Mouse (Mus musculus) lung, postnatal 14 days (tissue): ENCODE measurements around the gene Gcn1l1.
A peak's percentile ranks its signal among the peaks of the same experiment; 100 is the strongest.

Source experiments
- DNase-seq: peaks from one replicate; pipeline ENCODE4 v3.0.0; 2021

The Gcn1l1 gene

DNA sequence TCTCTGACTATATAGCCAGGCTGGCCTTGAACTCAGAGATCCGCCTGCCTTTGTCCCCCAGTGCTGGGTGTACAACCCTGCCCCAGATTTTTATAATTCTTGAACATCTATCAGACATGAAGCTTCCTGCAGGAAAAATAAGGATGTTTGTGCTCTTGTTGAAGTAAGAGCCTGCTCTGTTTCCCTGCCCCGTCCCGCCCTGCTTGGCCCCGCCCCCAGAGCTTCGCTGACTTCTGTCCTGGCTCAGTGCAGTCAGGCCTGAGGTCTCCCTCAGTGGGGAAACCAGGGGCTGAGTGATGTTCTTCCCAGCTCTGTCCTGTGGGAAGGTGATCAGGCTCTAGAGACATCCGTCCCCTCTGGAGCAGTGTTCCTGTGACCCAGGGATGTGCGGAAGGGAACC lies 57.6 kb downstream of the Gcn1l1 start:
- DNase-seq, result no peak

DNA sequence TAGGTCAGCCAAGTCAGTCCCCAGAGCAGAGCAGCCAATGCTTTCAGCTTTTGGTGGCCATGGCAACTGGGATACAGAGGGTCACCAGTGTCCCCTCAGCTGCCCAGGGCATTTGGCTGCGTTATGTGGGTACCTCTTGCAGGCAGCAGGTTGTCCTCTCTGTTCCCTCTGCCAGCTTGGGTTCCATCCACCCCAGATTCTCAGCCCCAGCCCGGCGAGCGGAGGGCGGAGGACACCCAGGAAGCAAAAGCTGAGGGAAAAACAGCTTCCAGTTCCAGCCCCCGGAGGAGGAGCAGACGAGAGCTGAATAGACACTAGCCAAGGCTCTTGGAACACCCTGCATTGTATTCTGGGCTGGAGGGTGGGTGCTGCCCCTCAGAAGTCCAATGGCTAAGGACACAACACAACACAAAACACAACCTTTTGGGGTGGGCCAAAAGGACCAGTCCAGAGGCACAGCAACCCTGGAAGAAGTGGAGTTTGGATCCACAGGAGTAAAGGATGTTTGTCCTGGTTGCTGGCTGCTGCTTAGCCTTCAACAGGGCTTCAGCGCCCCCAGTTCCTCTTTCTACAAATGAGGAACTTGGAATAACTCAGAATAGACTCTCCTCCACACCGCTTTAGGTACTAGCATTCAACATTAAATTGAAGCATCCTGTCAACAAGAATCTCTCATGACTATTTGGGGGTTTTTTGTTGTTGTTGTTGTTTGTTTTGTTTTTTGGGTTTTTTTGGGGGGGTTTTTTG lies 58.8 kb downstream of the Gcn1l1 start:
- no peak for DNase-seq

DNA sequence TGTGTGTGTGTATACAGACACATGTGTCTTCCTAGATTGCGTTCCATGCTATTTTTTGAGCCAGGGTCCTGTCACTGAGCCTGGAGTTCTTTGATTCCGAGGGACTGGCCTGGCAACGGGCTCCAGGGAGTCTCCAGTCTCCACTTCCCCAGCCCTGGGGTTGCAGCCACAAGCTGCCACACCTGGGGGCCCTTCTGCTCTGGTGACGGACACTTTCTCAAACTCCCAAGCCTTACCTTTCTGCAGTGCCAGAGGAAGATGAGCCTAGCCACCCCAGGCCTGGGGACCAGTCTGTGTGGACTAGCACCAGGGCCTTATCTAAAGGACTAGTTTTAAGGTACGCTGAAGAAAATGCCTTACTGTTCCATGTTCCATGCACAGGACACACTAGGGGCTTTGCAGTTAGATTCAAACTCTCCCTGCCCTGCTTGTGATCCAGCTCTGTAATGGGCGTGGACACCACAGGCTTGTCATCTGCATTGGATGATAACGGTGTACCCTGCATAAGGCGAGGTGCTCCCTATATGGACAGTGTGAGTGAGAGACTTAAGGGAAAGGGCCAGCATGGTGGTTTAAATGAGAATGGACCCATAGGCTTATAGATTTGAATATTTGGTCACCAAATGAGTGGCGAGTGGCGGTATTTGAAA lies 61.3 kb downstream of the Gcn1l1 start:
- no peak for DNase-seq

DNA sequence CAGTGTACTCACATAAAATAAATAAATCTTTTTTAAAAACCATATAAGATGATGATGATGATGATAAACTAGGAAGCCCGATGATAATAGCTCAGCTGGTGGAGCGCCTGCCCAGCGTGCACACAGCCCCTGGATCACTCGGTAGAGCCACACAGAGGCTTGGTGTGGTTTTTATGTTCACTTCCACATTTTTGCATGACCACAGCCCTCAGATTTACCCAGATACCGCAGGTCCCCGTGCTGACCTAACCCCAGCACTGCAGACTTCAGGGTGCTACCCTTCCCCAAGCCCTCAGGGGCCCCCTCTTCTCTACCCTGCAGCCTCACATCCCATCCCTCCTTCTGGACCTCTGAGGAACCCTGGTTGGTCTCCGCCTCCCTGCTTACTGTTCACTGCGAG lies 63.0 kb downstream of the Gcn1l1 start:
- DNase-seq, result no peak

DNA sequence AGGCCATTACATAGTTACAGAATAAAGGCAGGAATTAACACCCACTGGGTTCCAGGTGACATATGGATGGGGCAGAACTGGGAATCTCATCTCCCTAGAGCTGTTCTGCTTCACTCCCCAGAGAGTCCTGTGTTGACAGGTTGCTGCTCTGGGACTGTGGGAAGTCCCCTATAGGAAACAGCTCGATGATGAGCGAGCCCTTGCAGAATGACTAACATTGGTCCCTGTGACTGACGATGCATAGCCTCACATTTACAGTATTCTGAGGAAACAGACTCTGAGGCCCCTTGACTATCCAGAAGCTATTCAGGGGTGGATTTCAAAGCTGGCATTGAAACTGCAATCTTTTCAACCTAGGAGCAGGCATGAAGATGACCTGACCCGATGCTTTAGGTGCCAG lies 64.6 kb downstream of the Gcn1l1 start:
- DNase-seq, result no peak

DNA sequence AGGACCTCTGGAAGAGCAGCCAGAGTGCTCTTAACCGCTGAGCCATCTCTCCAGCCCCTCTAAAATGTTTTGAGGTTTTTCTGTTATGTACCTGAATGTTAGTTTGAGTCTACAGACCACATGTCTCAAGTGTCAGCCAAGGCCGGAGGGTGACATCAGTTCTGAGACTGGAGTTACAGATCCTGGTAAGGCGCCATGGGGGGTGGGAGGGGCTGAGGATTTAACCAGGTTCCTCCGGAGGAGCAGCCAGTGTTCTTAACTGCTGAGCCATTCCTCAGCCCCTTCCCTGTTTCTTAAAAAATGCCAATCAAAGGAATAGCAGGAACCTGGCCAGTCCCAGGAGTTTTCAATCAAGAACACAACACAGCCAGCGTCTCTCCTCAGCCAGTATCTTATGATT lies 65.2 kb downstream of the Gcn1l1 start:
- no peak for DNase-seq

DNA sequence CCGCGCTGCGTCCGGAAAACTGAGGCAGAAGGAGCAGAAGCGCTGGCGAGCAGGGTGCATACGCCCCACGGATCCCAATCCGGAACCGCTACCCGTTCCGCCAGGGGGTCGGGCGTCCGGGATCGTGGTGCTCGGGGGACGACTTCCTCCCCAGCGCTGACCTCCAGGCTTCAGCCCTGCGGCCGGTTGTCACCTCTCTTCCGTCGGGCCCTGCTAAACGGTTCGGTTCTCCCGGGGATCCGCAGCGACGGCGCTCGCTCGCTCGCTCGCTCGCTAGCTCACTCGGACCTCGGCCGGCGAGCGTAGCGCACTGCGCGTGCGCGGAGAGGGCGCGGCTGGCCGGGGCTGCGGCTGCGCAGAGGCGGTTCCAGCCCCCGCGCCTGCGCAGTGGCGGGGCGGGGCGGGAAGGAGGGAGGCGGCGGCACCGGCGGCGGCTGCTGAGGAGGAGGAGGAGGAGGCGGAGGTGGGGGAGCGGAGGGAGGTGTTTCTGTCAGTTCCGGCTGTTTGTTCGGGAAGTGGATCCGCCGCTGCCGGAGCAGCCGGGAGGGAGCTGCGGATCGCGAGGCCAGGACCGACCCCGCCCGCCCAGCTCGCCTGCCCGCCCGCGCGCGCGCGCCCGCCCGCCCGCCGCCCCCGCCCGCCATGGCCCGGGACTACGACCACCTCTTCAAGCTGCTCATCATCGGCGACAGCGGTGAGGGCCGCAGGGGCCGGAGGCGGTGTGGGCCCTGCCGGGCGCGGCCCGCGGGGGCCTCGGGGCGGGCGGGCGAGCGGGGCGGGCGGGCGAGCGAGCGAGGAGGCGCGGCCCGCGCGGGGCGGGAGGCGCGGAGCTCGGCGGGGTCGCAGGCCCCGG lies 66.7 kb downstream of the Gcn1l1 start, which contains the start of gene Rab35:
Gene Rab35, plus strand, starts transcription at position 404 of the 853 bp plus-strand sequence.
- peak; percentile 95 for DNase-seq

DNA sequence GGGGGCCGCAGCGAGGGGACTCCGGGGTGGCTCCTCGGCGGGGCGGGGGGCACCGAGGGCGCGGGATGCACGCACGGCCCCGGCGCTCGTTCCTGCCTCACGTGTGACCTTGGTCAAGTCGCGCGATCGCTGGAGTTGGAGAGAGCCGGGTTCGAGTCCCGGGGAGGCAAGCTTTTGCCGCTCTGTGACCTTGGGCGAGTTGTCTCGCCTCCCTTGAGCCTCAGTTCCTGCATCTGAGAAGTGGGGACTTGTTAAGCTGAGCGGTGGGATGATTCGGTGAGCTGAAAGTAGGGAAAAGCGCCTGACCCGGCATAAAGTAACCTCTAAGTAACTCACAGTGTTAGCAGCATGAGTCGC lies 67.3 kb downstream of the Gcn1l1 start:
- DNase-seq, result peak; percentile 22

DNA sequence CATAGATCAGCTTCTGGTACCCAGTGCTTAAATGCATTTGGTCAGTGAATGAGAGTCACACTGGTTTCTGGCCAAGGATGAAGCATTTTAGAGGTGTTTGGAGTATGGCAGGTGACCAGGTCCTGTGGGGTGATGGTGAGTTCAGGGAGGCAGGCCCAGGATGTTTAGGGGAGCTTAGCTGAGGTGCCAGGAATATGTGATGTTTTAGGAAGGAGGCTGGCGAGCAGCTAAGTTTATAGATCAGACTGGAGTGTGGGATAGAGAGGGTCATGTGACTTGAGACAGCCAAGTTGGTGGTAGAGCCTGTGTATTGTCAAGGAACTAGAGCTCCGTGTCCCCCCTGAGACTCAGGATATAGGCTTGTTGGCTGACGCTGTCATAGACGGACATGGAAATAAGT lies 68.0 kb downstream of the Gcn1l1 start:
- DNase-seq, result no peak

DNA sequence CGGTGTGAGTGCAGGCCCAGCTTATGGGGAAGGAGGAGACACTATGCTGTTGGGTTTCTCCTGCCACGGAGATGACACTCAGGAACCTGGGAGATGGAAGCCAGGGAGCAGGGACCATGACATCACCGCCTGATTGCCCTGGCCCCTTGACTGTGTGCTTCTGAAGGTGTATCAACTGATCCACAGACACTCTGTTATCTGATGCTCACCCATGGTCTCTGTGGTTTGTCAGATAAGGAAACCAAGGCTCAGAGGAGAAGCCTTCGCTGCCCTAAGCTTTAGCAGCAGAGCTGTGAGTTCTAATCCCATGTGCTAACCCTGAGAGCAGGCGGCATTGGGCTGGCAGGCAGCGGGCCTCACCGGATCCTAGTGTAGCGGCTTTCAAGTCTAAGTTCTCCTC lies 69.0 kb downstream of the Gcn1l1 start:
- DNase-seq, result no peak

DNA sequence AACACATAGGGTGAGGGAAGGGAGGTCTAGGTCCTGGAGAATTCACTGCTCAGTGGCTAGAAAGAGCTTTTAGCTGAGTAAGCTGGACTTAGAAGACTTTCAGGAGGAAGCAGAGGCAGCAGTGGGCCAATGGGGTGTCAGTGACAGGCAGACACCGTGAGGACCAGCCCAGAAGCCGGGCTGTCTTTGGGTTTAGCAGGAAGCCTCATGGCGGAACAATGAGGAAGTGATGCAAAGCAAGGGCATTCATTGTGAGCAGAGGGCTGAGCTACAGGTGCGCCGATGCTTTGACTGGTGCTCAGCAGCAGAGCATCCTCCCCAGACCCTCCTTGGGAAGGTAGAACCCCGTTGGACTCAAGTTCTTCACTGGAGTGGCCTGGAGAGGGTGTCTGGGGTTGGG lies 70.5 kb downstream of the Gcn1l1 start:
- DNase-seq, result no peak

DNA sequence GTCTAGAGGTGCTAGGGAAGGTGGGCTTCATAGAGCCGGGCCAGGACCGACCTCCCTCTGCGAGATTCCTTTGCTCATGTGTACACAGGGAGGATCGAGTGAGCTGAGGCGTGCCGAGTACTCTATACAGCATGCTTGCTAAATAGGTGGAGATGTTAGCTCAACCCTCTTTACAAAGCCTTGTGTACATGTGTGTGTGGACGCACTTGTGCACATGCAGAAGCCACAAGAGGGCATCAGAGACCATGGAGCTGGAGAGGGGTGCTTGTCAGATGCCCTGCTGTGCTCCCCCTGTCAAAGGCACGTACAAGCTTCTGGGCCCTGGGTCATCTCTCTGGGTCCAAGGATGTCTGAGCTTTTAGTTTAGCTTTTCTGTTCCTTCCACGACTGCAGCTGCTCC lies 79.1 kb downstream of the Gcn1l1 start:
- no peak for DNase-seq

DNA sequence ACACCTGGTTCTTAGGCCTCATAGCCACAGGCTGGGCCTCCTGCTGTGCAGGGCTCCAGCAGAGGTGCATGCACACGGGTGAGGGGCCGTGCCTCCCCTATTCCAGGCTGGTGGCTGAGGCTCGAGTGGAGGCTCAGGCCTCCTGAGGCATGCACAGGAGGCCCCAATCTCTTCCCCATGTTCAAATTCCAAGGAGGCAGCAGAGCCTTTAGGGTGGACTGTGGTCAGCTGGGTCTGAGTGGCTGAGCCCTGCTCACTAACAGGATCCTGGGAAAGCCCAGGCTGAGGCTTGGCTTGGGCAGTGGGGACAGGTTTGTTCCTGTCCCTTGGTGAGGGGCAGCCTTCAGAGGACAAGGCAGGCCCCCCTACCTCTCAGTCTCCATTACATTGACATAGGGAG lies 83.8 kb downstream of the Gcn1l1 start:
- DNase-seq, result no peak

DNA sequence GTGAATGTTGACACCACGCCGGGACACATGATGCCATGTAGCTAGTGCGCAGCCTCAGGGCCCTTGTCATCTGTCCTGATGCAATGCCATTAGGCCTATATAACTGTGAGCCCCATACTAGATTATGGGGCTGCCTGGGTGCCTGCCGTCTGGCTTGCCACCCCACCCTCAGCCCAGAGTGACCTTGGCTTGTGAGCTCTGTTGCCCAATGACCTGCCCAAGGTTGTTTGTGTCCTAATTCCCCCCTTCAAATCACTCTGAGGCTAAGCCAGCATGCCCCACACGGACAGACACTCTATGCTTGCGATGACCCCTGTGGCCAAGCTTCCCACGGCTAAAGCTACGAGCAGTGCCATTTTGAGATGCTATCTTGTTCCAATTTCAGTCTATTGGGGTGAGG lies 84.6 kb downstream of the Gcn1l1 start:
- no peak for DNase-seq

DNA sequence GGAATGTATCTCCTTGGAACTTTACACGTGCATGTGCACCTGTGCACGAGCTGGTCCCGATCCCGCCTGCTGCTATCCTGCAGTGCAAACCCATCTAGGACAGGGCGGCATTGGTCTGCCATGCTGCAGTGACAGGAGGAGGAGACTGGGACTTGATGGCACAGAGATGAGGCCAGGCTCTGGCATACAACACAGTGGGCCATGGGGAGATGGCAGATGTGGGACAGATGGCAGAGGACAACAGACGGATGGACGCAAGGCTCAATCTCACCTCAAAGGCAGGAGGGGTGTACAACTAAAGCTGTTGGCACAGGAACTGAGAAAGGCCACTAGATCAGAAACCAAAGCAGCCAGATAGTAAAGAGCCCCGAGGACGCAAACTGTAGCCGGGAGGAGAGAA lies 85.8 kb downstream of the Gcn1l1 start:
- no peak for DNase-seq

DNA sequence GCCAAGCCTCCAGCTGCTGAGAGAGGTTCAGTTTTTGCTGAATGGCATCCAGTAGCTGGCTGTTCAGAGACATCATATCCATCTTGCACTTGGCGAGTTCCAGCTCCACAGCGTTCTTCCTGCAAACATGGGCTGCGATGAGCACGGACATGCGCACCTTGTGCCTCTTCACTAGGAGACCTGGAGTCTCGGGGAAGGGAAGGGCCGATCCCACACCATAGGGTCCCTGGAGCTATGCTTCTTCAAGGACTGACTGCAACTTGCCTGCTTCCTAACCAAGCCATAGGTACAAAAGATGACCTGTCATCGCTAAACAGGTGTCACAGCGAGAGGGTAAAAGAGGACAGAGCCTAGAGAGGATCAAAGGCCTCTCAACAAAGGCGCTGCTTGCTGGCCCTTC lies 86.8 kb downstream of the Gcn1l1 start:
- DNase-seq, result no peak

DNA sequence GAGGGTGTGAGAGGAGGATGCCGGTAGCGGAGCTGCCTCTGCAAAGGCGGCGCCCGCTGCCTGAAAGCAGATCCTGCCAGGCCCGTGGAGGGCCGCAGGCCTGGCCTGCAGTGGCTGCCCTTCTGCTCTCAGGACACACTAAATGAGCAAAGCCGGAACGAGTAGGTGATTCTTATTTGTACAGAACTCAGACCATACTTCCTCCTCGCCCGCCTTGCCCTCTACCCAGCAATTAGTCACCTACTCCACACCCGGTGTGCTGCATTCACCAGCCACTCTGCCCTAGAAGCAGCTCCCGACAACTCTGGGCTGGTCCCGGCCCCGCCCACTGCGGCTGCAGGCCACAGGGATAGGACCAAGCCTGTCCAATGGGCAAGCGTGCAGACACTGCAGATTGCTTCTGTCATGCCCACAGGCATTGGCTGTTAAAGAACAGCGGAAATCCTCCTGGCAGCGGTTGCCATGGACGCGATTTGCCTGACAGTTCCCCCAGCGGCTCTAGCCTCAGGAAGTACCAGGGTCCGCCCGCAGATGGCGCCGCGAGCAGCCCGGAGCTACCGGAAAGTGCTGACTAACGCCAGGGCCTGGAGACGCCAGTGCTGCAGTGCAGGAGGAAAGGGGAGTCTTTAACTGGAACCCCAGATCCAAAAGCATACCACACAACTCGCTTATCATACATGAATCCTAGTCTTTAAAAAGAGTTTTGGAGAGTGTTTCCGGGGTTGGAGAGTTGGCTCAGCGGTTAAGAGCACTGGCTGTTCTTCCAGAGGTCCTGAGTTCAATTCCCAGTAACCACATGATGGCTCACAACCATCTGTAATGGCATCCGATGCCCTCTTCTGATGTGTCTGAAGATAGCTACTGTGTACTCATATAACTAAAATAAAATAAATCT lies 87.9 kb downstream of the Gcn1l1 start:
- DNase-seq, result peak; percentile 100

DNA sequence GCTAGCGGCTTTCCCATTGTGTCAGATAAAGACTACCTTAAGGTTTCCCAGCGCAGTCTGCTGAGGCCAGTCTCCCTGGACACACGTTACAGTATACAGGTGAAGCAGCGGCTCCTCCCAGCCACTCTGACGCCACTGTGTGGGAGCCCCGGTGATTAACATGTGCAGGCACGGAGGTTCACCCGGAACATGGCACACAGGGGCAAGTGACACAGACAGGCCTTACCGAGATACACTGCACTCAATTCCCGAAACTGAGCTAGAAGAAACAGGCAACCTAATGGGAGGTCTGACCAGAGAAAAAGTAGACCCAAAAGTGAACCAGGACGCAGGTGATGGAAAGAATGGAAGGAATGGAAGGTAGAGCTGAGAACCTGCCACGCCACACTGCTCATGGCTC lies 88.7 kb downstream of the Gcn1l1 start:
- no peak for DNase-seq

DNA sequence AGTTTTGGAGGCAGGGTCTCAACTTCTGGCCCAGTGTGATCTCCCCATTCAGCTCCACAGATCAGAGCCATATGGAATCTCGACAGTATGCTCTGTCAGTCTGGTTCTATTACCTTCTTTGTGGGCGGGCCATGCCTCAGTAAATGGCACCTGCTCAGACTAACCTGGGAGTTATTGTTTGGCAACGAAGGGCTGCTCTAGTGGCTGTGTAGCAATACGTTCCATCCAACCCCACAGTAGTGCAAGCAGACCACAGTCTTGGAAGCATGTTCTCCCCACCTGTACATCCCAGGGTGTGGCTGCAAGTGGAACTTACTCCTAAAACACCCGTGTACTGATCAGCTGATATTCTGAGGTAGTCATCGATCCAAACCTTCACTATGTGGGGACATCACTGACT lies 91.6 kb downstream of the Gcn1l1 start:
- no peak for DNase-seq

DNA sequence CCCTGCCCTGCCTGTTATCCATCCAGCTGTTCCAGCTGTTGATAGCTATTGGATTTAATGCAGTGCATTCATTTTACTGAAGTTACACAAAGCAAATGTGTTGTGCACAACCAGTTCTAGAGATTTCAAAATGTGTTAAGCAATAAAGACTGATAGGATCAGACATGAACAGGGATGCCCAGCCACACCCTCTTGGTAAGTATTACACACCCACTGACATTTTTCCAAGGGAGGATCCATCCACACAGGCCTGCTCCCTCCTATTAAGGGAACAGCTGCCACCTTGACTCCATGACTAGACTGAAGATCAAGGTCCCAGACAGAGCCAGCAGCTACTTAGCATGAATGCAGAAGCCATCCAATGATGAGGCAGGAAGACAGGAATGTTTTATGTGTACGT lies 92.2 kb downstream of the Gcn1l1 start:
- no peak for DNase-seq

DNA sequence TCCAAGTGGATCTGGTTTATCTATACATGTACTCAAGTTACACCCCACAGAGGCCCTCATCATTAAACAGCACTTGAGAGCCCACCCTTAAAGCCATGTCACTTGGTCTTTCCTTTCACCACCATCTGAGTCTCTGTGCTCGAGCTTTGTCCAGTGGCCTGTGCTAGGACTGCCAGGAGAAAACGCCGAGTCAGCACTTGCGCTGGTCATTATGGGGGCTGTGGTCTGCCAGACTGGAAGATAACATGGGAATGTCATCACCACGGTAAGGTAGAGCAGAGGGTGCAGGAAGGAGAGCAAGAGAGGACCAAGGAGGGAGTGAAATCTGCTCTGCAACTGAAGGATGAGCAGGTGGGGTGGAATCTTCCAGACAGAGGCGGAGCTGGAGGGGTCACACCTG lies 93.3 kb downstream of the Gcn1l1 start:
- DNase-seq, result no peak

DNA sequence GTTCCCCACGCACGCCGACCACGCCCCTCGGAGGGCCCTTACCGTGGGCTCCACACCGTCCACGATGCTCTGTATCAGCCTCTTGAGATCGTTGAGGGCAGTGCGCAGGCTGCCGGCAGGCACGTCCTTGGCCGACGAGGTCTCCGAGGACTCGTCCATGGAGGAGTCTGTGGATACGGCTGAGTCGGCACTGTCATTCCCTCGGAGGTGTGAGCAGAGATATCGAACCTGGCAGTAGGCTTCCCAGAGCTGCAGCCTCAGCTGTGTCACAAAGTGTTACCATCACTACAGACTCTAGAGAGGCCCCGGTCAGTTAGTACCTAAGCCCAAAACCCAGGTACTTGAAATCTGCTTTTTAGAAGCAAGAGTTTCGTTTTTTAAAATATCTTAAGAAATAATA lies 97.6 kb downstream of the Gcn1l1 start:
- peak; percentile 19 for DNase-seq
